13 mouse cellular contexts compared by ENCODE assay signal in the genomic region with DNA sequence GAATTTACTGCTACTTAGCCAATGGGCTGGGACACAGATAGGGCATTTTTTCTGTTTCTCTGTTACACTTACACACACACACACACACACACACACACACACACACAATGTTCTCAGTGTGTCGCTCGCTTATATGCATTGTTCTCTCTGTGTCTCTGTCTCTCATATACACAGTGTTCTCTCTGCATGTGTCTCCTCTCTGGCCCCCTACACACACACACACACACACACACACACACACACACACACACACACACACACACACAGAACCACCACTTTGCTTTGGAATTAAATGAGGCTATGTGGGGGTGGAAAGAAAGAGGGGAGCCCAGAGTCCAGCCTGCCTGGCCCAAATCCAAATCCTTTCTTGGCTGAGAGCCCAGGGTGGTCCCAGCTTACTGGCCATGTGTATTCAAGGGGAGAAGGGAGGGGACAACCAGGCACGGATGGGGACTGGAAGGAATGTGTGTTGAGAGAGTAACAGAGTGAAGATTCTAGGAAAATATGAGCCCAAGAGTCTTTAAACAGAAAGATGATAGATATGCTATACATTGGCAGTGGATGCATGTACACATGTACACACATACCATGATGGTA. TPM values are rescaled to one million over a fixed set of nuclear protein-coding genes. Genes with fewer than 3 reads are reported as not detected.
DNase-seq lines count a peak whose midpoint lies in the region; ATAC-seq lines count a peak whose summit lies in the region.
"Had no signal": no experiment of that assay in that cellular context is flagged by ENCODE, and none has a peak within 500 bp of the region (broad histone marks: within the 10 kb centered on the region; RNA-seq: fewer than 3 reads in every experiment).

No protein-coding gene starts in this region.

- H3K4me3 ChIP-seq in forebrain, embryonic 11.5 days (ENCODE audit: low read depth, low read length) = no peak overlapping the region
- H3K4me3 ChIP-seq in forebrain, embryonic 10.5 days = no peak overlapping the region
- no peak overlapping the region for H3K4me3 ChIP-seq in limb, embryonic 12.5 days (replicated peaks)
- no peak overlapping the region for H3K4me3 ChIP-seq in limb, embryonic 10.5 days
- H3K4me3 ChIP-seq in forebrain, embryonic 16.5 days (replicated peaks; ENCODE audit: low read length) = no peak overlapping the region
- H3K4me3 ChIP-seq in neural tube, embryonic 13.5 days = no peak overlapping the region
- H3K4me3 ChIP-seq: heart, embryonic 15.5 days; limb, embryonic 15.5 days had no signal

- H3K4me2 ChIP-seq in forebrain, embryonic 11.5 days (ENCODE audit: low read depth, low read length, severe bottlenecking) = no peak overlapping the region
- no peak overlapping the region for H3K4me2 ChIP-seq in limb, embryonic 12.5 days
- H3K4me2 ChIP-seq in forebrain, embryonic 16.5 days (ENCODE audit: low read length) = no peak overlapping the region
- no peak overlapping the region for H3K4me2 ChIP-seq in neural tube, embryonic 13.5 days
- H3K4me2 ChIP-seq: heart, embryonic 15.5 days; limb, embryonic 15.5 days had no signal

- no peaks in the 10 kb centered on the region for H3K4me1 ChIP-seq in forebrain, embryonic 11.5 days (replicated peaks; ENCODE audit: control insufficient read depth, insufficient read depth, low read length)
- peaks cover 5% of the 10 kb centered on the region; the same call in 1 of the 2 replicates for H3K4me1 ChIP-seq in forebrain, embryonic 10.5 days
- H3K4me1 ChIP-seq in limb, embryonic 12.5 days (replicated peaks) = peaks cover 10% of the 10 kb centered on the region
- H3K4me1 ChIP-seq in limb, embryonic 10.5 days = no peaks in the 10 kb centered on the region
- H3K4me1 ChIP-seq in forebrain, embryonic 16.5 days (replicated peaks; ENCODE audit: control insufficient read depth, insufficient read depth, low read length) = peaks cover 10% of the 10 kb centered on the region
- H3K4me1 ChIP-seq in neural tube, embryonic 13.5 days (replicated peaks) = peaks cover 18% of the 10 kb centered on the region

- H3K27ac ChIP-seq in forebrain, embryonic 11.5 days (ENCODE audit: low read depth, low read length) = no peak overlapping the region
- no peak overlapping the region for H3K27ac ChIP-seq in forebrain, embryonic 10.5 days
- H3K27ac ChIP-seq in limb, embryonic 12.5 days = no peak overlapping the region
- H3K27ac ChIP-seq in limb, embryonic 10.5 days = no peak overlapping the region
- H3K27ac ChIP-seq in forebrain, embryonic 16.5 days (ENCODE audit: low read length) = no peak overlapping the region
- peak overlapping the region; percentile 33; the same call in 1 of the 2 replicates for H3K27ac ChIP-seq in neural tube, embryonic 13.5 days (replicated peaks)
- H3K27ac ChIP-seq: heart, embryonic 15.5 days; limb, embryonic 15.5 days; macrophage had no signal

- H3K9ac ChIP-seq in forebrain, embryonic 11.5 days (ENCODE audit: low read length) = no peak overlapping the region
- no peak overlapping the region for H3K9ac ChIP-seq in limb, embryonic 12.5 days (replicated peaks)
- H3K9ac ChIP-seq in forebrain, embryonic 16.5 days (replicated peaks; ENCODE audit: low read depth, low read length) = no peak overlapping the region
- H3K9ac ChIP-seq in neural tube, embryonic 13.5 days = no peak overlapping the region
- H3K9ac ChIP-seq: heart, embryonic 15.5 days; limb, embryonic 15.5 days had no signal

- peak; percentile 69; the same call in 1 of the 2 replicates for ATAC-seq in forebrain, embryonic 11.5 days (replicated peaks; ENCODE audit: low FRiP score)
- 0 out of 2 replicates have a peak, but pooled peaks have one; percentile 31 for ATAC-seq in limb, embryonic 12.5 days (ENCODE audit: insufficient number of reproducible peaks, insufficient read depth, low FRiP score, low TSS enrichment, low read depth)
- ATAC-seq in forebrain, embryonic 16.5 days = peak; percentile 87
- ATAC-seq in neural tube, embryonic 13.5 days (ENCODE audit: low read depth) = peak; percentile 85

- peaks cover 2% of the 10 kb centered on the region; the same call in 1 of the 2 replicates for H3K27me3 ChIP-seq in forebrain, embryonic 11.5 days (ENCODE audit: control insufficient read depth, insufficient read depth, low read length)
- peaks cover 34% of the 10 kb centered on the region for H3K27me3 ChIP-seq in forebrain, embryonic 10.5 days (ENCODE audit: poor library complexity, severe bottlenecking)
- H3K27me3 ChIP-seq in limb, embryonic 12.5 days = peaks cover 66% of the 10 kb centered on the region
- H3K27me3 ChIP-seq in limb, embryonic 10.5 days (ENCODE audit: low read depth, poor library complexity, severe bottlenecking) = peaks cover 74% of the 10 kb centered on the region
- peaks cover 7% of the 10 kb centered on the region; the same call in 1 of the 2 replicates for H3K27me3 ChIP-seq in forebrain, embryonic 16.5 days (replicated peaks; ENCODE audit: control insufficient read depth, insufficient read depth, low read length)
- H3K27me3 ChIP-seq in neural tube, embryonic 13.5 days = peaks cover 34% of the 10 kb centered on the region

- H3K36me3 ChIP-seq in forebrain, embryonic 11.5 days (ENCODE audit: control insufficient read depth, insufficient read depth, low read length) = no peaks in the 10 kb centered on the region
- no peaks in the 10 kb centered on the region for H3K36me3 ChIP-seq in forebrain, embryonic 10.5 days (replicated peaks)
- H3K36me3 ChIP-seq in limb, embryonic 12.5 days = no peaks in the 10 kb centered on the region
- H3K36me3 ChIP-seq in limb, embryonic 10.5 days = no peaks in the 10 kb centered on the region
- no peaks in the 10 kb centered on the region for H3K36me3 ChIP-seq in forebrain, embryonic 16.5 days (ENCODE audit: control insufficient read depth, insufficient read depth)
- no peaks in the 10 kb centered on the region for H3K36me3 ChIP-seq in neural tube, embryonic 13.5 days
- H3K36me3 ChIP-seq: heart, embryonic 15.5 days; limb, embryonic 15.5 days had no signal

- WGBS in forebrain, embryonic 11.5 days = 64% methylated on average over 3 of the region's 3 CpGs
- 73% methylated on average over 3 of the region's 3 CpGs for WGBS in forebrain, embryonic 10.5 days
- WGBS in limb, embryonic 12.5 days = 55% methylated on average over 3 of the region's 3 CpGs
- WGBS in limb, embryonic 10.5 days = 72% methylated on average over 3 of the region's 3 CpGs
- WGBS in forebrain, embryonic 16.5 days = 5% methylated on average over 3 of the region's 3 CpGs
- 31% methylated on average over 3 of the region's 3 CpGs for WGBS in neural tube, embryonic 13.5 days

- DNase-seq in forebrain, embryonic 11.5 days (ENCODE audit: low spot score) = peak; percentile 71
- no peak for DNase-seq in forebrain, embryonic 10.5 days (ENCODE audit: extremely low spot score, low spot score)
- DNase-seq in limb, embryonic 10.5 days (ENCODE audit: low spot score) = no peak
- no peak for DNase-seq in thymus, postnatal 0 days (ENCODE audit: low spot score)
- DNase-seq in layer of hippocampus, adult 11-12 months (ENCODE audit: low spot score) = no peak
- DNase-seq: adrenal gland, adult 8-10 months had no signal

- no peaks in the 10 kb centered on the region for H3K9me3 ChIP-seq in forebrain, embryonic 11.5 days (ENCODE audit: control insufficient read depth, low read length)
- no peaks in the 10 kb centered on the region for H3K9me3 ChIP-seq in forebrain, embryonic 10.5 days
- H3K9me3 ChIP-seq in limb, embryonic 12.5 days = no peaks in the 10 kb centered on the region
- no peaks in the 10 kb centered on the region for H3K9me3 ChIP-seq in limb, embryonic 10.5 days (replicated peaks)
- no peaks in the 10 kb centered on the region for H3K9me3 ChIP-seq in forebrain, embryonic 16.5 days (ENCODE audit: control insufficient read depth, low read length)
- H3K9me3 ChIP-seq in neural tube, embryonic 13.5 days = no peaks in the 10 kb centered on the region
- H3K9me3 ChIP-seq: heart, embryonic 15.5 days; limb, embryonic 15.5 days had no signal

RNA-seq across cellular contexts. Expression of gene Tmem132e, which starts 8.0 kb away (rescaled TPM):
- polyA plus RNA-seq in forebrain, embryonic 11.5 days (2014; fragmentation: Nextera tagmentation; extraction: Ambion mirVana) = 0.55 and 0.84 TPM in 2 replicates
- 0.31 and 0.32 TPM in 2 replicates for polyA plus RNA-seq in forebrain, embryonic 10.5 days (2016; fragmentation: Nextera tagmentation; extraction: Ambion mirVana)
- 0.70 and 0.76 TPM in 2 replicates for polyA plus RNA-seq in limb, embryonic 12.5 days (2016; fragmentation: Nextera tagmentation; extraction: Ambion mirVana)
- polyA plus RNA-seq in limb, embryonic 10.5 days (2016; fragmentation: Nextera tagmentation; extraction: Ambion mirVana) = 0.50 and 0.55 TPM in 2 replicates
- polyA plus RNA-seq in forebrain, embryonic 16.5 days (2015; fragmentation: Nextera tagmentation; extraction: Ambion mirVana) = 0.82 and 1.4 TPM in 2 replicates
- 4.5 and 5.1 TPM in 2 replicates for polyA plus RNA-seq in neural tube, embryonic 13.5 days (2015; fragmentation: Nextera tagmentation; extraction: Ambion mirVana)
- not detected in 2 replicates for polyA plus RNA-seq in thymus, postnatal 0 days (2015; fragmentation: Nextera tagmentation; extraction: Ambion mirVana)
- polyA plus RNA-seq: C2C12, macrophage had no signal

Comparison
In these comparisons a context has a peak if more than half of its experiments do, and no peak if none do; other contexts are left out.
1. ATAC-seq: peak in every context shown above with its lines; median percentile 87 in forebrain, embryonic 16.5 days; 85 in neural tube, embryonic 13.5 days; 69 in forebrain, embryonic 11.5 days; 31 in limb, embryonic 12.5 days.